16 mouse cellular contexts compared by ENCODE assay signal in the genomic region with DNA sequence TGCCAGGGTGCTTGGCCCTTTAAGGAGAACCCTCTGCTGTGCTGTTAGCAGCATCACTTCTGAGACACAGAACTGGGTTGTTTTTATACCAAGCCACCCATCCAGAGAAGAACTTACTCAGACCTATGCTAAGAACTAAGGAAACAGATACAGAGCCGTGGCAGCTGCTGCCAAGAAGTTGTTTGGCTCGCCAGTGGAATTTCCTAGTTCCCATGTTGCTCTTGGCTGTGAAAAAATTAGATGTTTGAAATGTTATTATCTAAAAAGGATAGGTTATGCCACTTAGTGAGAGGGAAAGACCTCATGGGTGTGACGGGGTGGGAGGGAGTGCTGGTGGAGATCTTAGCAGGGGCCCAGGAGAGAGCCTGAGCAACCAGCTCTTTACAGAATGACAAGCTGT. TPM values are rescaled to one million over a fixed set of nuclear protein-coding genes. Genes with fewer than 3 reads are reported as not detected.
DNase-seq lines count a peak whose midpoint lies in the region; ATAC-seq and TF ChIP-seq lines count a peak whose summit lies in the region.
"Had no signal": no experiment of that assay in that cellular context is flagged by ENCODE, and none has a peak within 500 bp of the region (broad histone marks: within the 10 kb centered on the region; RNA-seq: fewer than 3 reads in every experiment).

No protein-coding gene starts in this region.

- TF ChIP-seq CTCF in heart, postnatal 0 days (IDR thresholded peaks at IDR 0.05; ENCODE audit: low read depth) = no peak
- TF ChIP-seq CTCF in lung, embryonic 14.5 days (IDR thresholded peaks at IDR 0.05; ENCODE audit: low read depth) = no peak

- H3K36me3 ChIP-seq in kidney, embryonic 14.5 days (ENCODE audit: control insufficient read depth, insufficient read depth, low read length) = no peaks in the 10 kb centered on the region
- H3K36me3 ChIP-seq in heart, postnatal 0 days (replicated peaks; ENCODE audit: control insufficient read depth, insufficient read depth, low read length) = no peaks in the 10 kb centered on the region
- no peaks in the 10 kb centered on the region for H3K36me3 ChIP-seq in lung, embryonic 14.5 days (ENCODE audit: insufficient read depth)
- H3K36me3 ChIP-seq in midbrain, embryonic 15.5 days (replicated peaks) = no peaks in the 10 kb centered on the region
- H3K36me3 ChIP-seq: forebrain, embryonic 12.5 days; G1E; hindbrain, embryonic 13.5 days; limb, embryonic 15.5 days had no signal

- no peak overlapping the region for H3K4me2 ChIP-seq in kidney, embryonic 14.5 days (replicated peaks; ENCODE audit: low read depth, low read length)
- no peak overlapping the region for H3K4me2 ChIP-seq in heart, postnatal 0 days (ENCODE audit: low read depth, low read length)
- no peak overlapping the region for H3K4me2 ChIP-seq in lung, embryonic 14.5 days
- H3K4me2 ChIP-seq in midbrain, embryonic 15.5 days = no peak overlapping the region
- H3K4me2 ChIP-seq: forebrain, embryonic 12.5 days; hindbrain, embryonic 13.5 days; limb, embryonic 15.5 days had no signal

- H3K27me3 ChIP-seq in kidney, embryonic 14.5 days (ENCODE audit: control insufficient read depth, insufficient read depth, low read length) = no peaks in the 10 kb centered on the region
- H3K27me3 ChIP-seq in heart, postnatal 0 days (ENCODE audit: control insufficient read depth, insufficient read depth, low read length) = no peaks in the 10 kb centered on the region
- no peaks in the 10 kb centered on the region for H3K27me3 ChIP-seq in lung, embryonic 14.5 days (ENCODE audit: insufficient read depth, low read length)
- H3K27me3 ChIP-seq in midbrain, embryonic 15.5 days (replicated peaks) = no peaks in the 10 kb centered on the region
- H3K27me3 ChIP-seq: hindbrain, embryonic 13.5 days; limb, embryonic 15.5 days had no signal

- ATAC-seq in kidney, embryonic 14.5 days (ENCODE audit: low FRiP score, low TSS enrichment) = no peak
- peak; percentile 40 for ATAC-seq in heart, postnatal 0 days (ENCODE audit: insufficient read depth, low read depth)
- no peak for ATAC-seq in lung, embryonic 14.5 days (ENCODE audit: insufficient read depth)
- no peak for ATAC-seq in inflammation-experienced regulatory T-cells, adult 6 months
- ATAC-seq in midbrain, embryonic 15.5 days (replicated peaks) = no peak

- no peak overlapping the region for H3K9ac ChIP-seq in kidney, embryonic 14.5 days (ENCODE audit: low read depth, low read length)
- no peak overlapping the region for H3K9ac ChIP-seq in heart, postnatal 0 days (replicated peaks; ENCODE audit: low read depth, low read length)
- no peak overlapping the region for H3K9ac ChIP-seq in lung, embryonic 14.5 days
- H3K9ac ChIP-seq in midbrain, embryonic 15.5 days = no peak overlapping the region
- H3K9ac ChIP-seq: forebrain, embryonic 12.5 days; hindbrain, embryonic 13.5 days; limb, embryonic 15.5 days had no signal

- TF ChIP-seq EP300 in heart, postnatal 0 days (IDR thresholded peaks at IDR 0.05; ENCODE audit: low read depth) = no peak

- 75% methylated on average over 3 of the region's 3 CpGs for WGBS in kidney, embryonic 14.5 days
- 44% methylated on average over 3 of the region's 3 CpGs for WGBS in heart, postnatal 0 days
- 37% methylated on average over 3 of the region's 3 CpGs for WGBS in lung, embryonic 14.5 days
- whole genome bisulfite sequencing in midbrain, embryonic 15.5 days = 81% methylated on average over 3 of the region's 3 CpGs

- H3K4me1 ChIP-seq in kidney, embryonic 14.5 days (ENCODE audit: control insufficient read depth, insufficient read depth, low read length) = no peaks in the 10 kb centered on the region
- H3K4me1 ChIP-seq in heart, postnatal 0 days (ENCODE audit: control insufficient read depth, insufficient read depth) = no peaks in the 10 kb centered on the region
- H3K4me1 ChIP-seq in lung, embryonic 14.5 days (ENCODE audit: insufficient read depth) = no peaks in the 10 kb centered on the region
- H3K4me1 ChIP-seq in midbrain, embryonic 15.5 days = no peaks in the 10 kb centered on the region
- H3K4me1 ChIP-seq: forebrain, embryonic 12.5 days; hindbrain, embryonic 13.5 days; limb, embryonic 15.5 days had no signal

- H3K4me3 ChIP-seq in kidney, embryonic 14.5 days (ENCODE audit: low read length) = no peak overlapping the region
- H3K4me3 ChIP-seq in heart, postnatal 0 days (ENCODE audit: low read depth, low read length) = no peak overlapping the region
- no peak overlapping the region for H3K4me3 ChIP-seq in lung, embryonic 14.5 days (ENCODE audit: low read depth, low read length)
- no peak overlapping the region for H3K4me3 ChIP-seq in midbrain, embryonic 15.5 days
- H3K4me3 ChIP-seq: forebrain, embryonic 12.5 days; hindbrain, embryonic 13.5 days; left cerebral cortex, adult 2 months; limb, embryonic 15.5 days; myocyte had no signal

- peak; percentile 24 for DNase-seq in kidney, adult 11 months
- DNase-seq in fibroblast of lung, adult 2 months (ENCODE audit: low read depth) = peak; percentile 54
- DNase-seq in heart, postnatal 0 days (ENCODE audit: low spot score) = peak; percentile 63
- peak; percentile 47 for DNase-seq in lung, embryonic 14.5 days
- no peak for DNase-seq in adrenal gland, postnatal 36 days
- DNase-seq: cerebellum, adult 9-11 months; right cerebral cortex, postnatal 25 days had no signal

- H3K27ac ChIP-seq in kidney, embryonic 14.5 days (ENCODE audit: low read depth, low read length) = no peak overlapping the region
- H3K27ac ChIP-seq in heart, postnatal 0 days (ENCODE audit: low read depth) = no peak overlapping the region; the same call in 1 of the 2 replicates
- H3K27ac ChIP-seq in lung, embryonic 14.5 days (ENCODE audit: low read depth) = no peak overlapping the region
- no peak overlapping the region for H3K27ac ChIP-seq in midbrain, embryonic 15.5 days
- H3K27ac ChIP-seq: forebrain, embryonic 12.5 days; hindbrain, embryonic 13.5 days; left cerebral cortex, adult 2 months; limb, embryonic 15.5 days had no signal

- H3K9me3 ChIP-seq in kidney, embryonic 14.5 days (ENCODE audit: control insufficient read depth, low read length) = peaks cover 7% of the 10 kb centered on the region; the same call in 1 of the 2 replicates
- H3K9me3 ChIP-seq in heart, postnatal 0 days (replicated peaks; ENCODE audit: control insufficient read depth, low read length) = no peaks in the 10 kb centered on the region
- no peaks in the 10 kb centered on the region for H3K9me3 ChIP-seq in lung, embryonic 14.5 days (ENCODE audit: low read depth, low read length)
- no peaks in the 10 kb centered on the region for H3K9me3 ChIP-seq in midbrain, embryonic 15.5 days
- H3K9me3 ChIP-seq: forebrain, embryonic 12.5 days; G1E; hindbrain, embryonic 13.5 days; limb, embryonic 15.5 days had no signal

RNA-seq across cellular contexts. Expression of a gene that starts 52.1 kb away (rescaled TPM):
- 16.3 and 18.8 TPM in 2 replicates for polyA plus RNA-seq in kidney, embryonic 14.5 days (2014; fragmentation: Nextera tagmentation; extraction: Ambion mirVana)
- total RNA-seq in heart, postnatal 0 days (2014; rRNA removed; ENCODE audit: low replicate concordance) = 8.5 and 10.4 TPM in 2 replicates
- 17.1 and 21.7 TPM in 2 replicates for polyA plus RNA-seq in heart, postnatal 0 days (2015; fragmentation: Nextera tagmentation; extraction: Ambion mirVana)
- polyA plus RNA-seq in lung, embryonic 14.5 days (2014; fragmentation: Nextera tagmentation; extraction: Ambion mirVana) = 17.6 and 19.3 TPM in 2 replicates
- 1 to 10 TPM; 5.2 to 5.7 (median 5.7) TPM for polyA plus RNA-seq in inflammation-experienced regulatory T-cells, adult 6 months (2017; shearing (Covaris generic))
- 10 to 100 TPM; 19.8 to 25.7 TPM for total RNA-seq in adrenal gland, postnatal 36 days (2021)
- 21.0 and 24.4 TPM in 2 replicates for polyA plus RNA-seq in midbrain, embryonic 15.5 days (2015; fragmentation: Nextera tagmentation; extraction: Ambion mirVana)

RNA-seq across cellular contexts. Expression of a gene that starts 54.1 kb away (rescaled TPM):
- 161 and 263 TPM in 2 replicates for polyA plus RNA-seq in kidney, embryonic 14.5 days (2014; fragmentation: Nextera tagmentation; extraction: Ambion mirVana)
- 111 and 127 TPM in 2 replicates for total RNA-seq in heart, postnatal 0 days (2014; rRNA removed; ENCODE audit: low replicate concordance)
- polyA plus RNA-seq in heart, postnatal 0 days (2015; fragmentation: Nextera tagmentation; extraction: Ambion mirVana) = 78.8 and 80.1 TPM in 2 replicates
- polyA plus RNA-seq in lung, embryonic 14.5 days (2014; fragmentation: Nextera tagmentation; extraction: Ambion mirVana) = 290 and 295 TPM in 2 replicates
- polyA plus RNA-seq in inflammation-experienced regulatory T-cells, adult 6 months (2017; shearing (Covaris generic)) = 10 to 100 TPM; 13.8 to 48.2 (median 18.8) TPM
- 100 to 1,000 TPM; 134 to 198 TPM for total RNA-seq in adrenal gland, postnatal 36 days (2021)
- polyA plus RNA-seq in midbrain, embryonic 15.5 days (2015; fragmentation: Nextera tagmentation; extraction: Ambion mirVana) = 82.2 and 89.0 TPM in 2 replicates

Comparison
In these comparisons a context has a peak if more than half of its experiments do, and no peak if none do; other contexts are left out.
1. DNase-seq: peak in kidney, adult 11 months (single experiment), fibroblast of lung, adult 2 months (single experiment), heart, postnatal 0 days (single experiment) and lung, embryonic 14.5 days (single experiment); none in adrenal gland, postnatal 36 days (0 of 2).